15 mouse cellular contexts compared by ENCODE assay signal in the genomic region with DNA sequence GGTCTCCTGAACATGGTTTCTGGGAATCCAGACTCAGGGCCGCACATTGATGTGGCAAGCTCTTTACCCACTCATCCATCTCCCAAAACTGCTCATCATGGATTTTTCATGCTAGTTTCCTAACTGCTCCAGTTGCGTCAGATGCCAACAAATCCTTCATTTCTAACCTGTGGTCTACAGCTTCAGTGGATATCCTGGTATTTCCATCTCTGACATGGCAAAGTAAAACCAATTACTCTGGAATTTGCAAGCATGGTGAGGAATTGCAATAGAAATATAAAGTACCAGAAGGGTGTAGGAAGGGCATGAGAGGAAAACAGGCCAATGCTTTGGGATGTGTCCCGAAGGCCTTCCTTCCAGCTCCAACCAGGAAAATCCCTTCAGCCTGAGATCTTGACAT.
"Had no signal": no experiment of that assay in that cellular context is flagged by ENCODE, and none has a peak within 500 bp of the region (broad histone marks: within the 10 kb centered on the region; RNA-seq: fewer than 3 reads in every experiment).

No protein-coding gene starts in this region.

- H3K36me3 ChIP-seq: limb, embryonic 12.5 days; limb, embryonic 15.5 days had no signal

- H3K27ac ChIP-seq: limb, embryonic 12.5 days; limb, embryonic 15.5 days; liver, embryonic 14.5 days; stomach, postnatal 0 days had no signal

- H3K4me3 ChIP-seq: limb, embryonic 12.5 days; limb, embryonic 15.5 days had no signal

- DNase-seq: kidney, adult 9 months; kidney, postnatal 25 days; left cerebral cortex, postnatal 4 days; liver, postnatal 0 days; lung, embryonic 14.5 days; lung, postnatal 14 days; lung, postnatal 4 days; midbrain, embryonic 14.5 days; right cerebral cortex, postnatal 4 days; thymus, adult 18-20 months; thymus, postnatal 4 days had no signal

- H3K27me3 ChIP-seq: limb, embryonic 12.5 days; limb, embryonic 15.5 days had no signal
